16 mouse cellular contexts compared by ENCODE assay signal in genomic region chr4:24845546-24845945, GRCm38 (mm10). TPM values are rescaled to one million over a fixed set of nuclear protein-coding genes. Genes with fewer than 3 reads are reported as not detected.
"Had no signal": no experiment of that assay in that cellular context is flagged by ENCODE, and none has a peak within 500 bp of the region (broad histone marks: within the 10 kb centered on the region; RNA-seq: fewer than 3 reads in every experiment).

No protein-coding gene starts in this region.

- H3K27me3 ChIP-seq: neural tube, embryonic 12.5 days had no signal

- H3K4me2 ChIP-seq: liver, embryonic 13.5 days; midbrain, embryonic 11.5 days; neural tube, embryonic 12.5 days had no signal

- H3K9me3 ChIP-seq: liver, embryonic 13.5 days; neural tube, embryonic 12.5 days had no signal

- H3K36me3 ChIP-seq: liver, embryonic 13.5 days; neural tube, embryonic 12.5 days had no signal

- ATAC-seq: intestine, embryonic 16.5 days had no signal

- H3K9ac ChIP-seq: liver, embryonic 13.5 days; neural tube, embryonic 12.5 days had no signal

- H3K4me3 ChIP-seq: liver, embryonic 13.5 days; neural tube, embryonic 12.5 days had no signal

- DNase-seq: kidney, adult 18-20 months; kidney, adult 9 months; kidney, postnatal 25 days; liver, embryonic 13.5 days; lung, adult 2 months; lung, postnatal 14 days; lung, postnatal 4 days; midbrain, embryonic 14.5 days; thymus, adult 2 months; thymus, postnatal 14 days; thymus, postnatal 4 days had no signal

- H3K27ac ChIP-seq: liver, embryonic 13.5 days; neural tube, embryonic 12.5 days had no signal

RNA-seq across cellular contexts. Expression of gene Klhl32, which starts 5.4 kb away (rescaled TPM):
- total RNA-seq: megakaryocyte progenitor cell, adult 5-6 weeks; megakaryocyte-erythroid progenitor cell, adult 5-6 weeks had no signal
